Mouse (Mus musculus) NIH3T3 (cell line): ENCODE measurements around the gene Cnpy1.

Experiments
- DNase-seq: peaks from one replicate; pipeline ENCODE4 v3.0.0-alpha.2; 2012; ENCODE audit warnings: low read depth

Gene Cnpy1

GRCm38 (mm10) chr5:28165358-28166255 is 80.0 kb downstream of the Cnpy1 start, which contains the start of gene En2:
En2 (plus strand) TSS chr5:28165694.
- DNase-seq = no peak

GRCm38 (mm10) chr5:28163926-28164325 is 81.7 kb downstream of the Cnpy1 start:
- no peak for DNase-seq

GRCm38 (mm10) chr5:28161938-28162402 is 83.6 kb downstream of the Cnpy1 start:
- no peak for DNase-seq

- no peak for DNase-seq
These were observed 84.1 kb downstream of the Cnpy1 start for GRCm38 (mm10) chr5:28161383-28161937.

- no peak for DNase-seq
These were observed 85.6 kb downstream of the Cnpy1 start for GRCm38 (mm10) chr5:28159891-28160470.

- no peak for DNase-seq
These were observed 86.5 kb downstream of the Cnpy1 start for GRCm38 (mm10) chr5:28159072-28159458.

- DNase-seq = no peak
These were observed 87.1 kb downstream of the Cnpy1 start for GRCm38 (mm10) chr5:28158308-28159071.

- DNase-seq = no peak
These were observed 87.8 kb downstream of the Cnpy1 start for GRCm38 (mm10) chr5:28157781-28158180.

- no peak for DNase-seq
These were observed 88.4 kb downstream of the Cnpy1 start for GRCm38 (mm10) chr5:28157044-28157730.
